Comparison of ENCODE assay signal across 8 mouse cellular contexts in genomic region chr11:102445264-102445890, GRCm38 (mm10). TPM values are rescaled to one million over a fixed set of nuclear protein-coding genes. Genes with fewer than 3 reads are reported as not detected.
DNase-seq lines count a peak whose midpoint lies in the region; ATAC-seq and TF ChIP-seq lines count a peak whose summit lies in the region.

No protein-coding gene starts in this region.

- 11% methylated on average over 10 of the region's 10 CpGs for WGBS in kidney, postnatal 0 days
- WGBS in heart, embryonic 14.5 days: 11% methylated on average over 10 of the region's 10 CpGs
- 17% methylated on average over 8 of the region's 10 CpGs for WGBS in limb, embryonic 14.5 days

- DNase-seq in kidney, postnatal 0 days (ENCODE audit: low spot score): peak; percentile 83
- no peak for DNase-seq in kidney, adult 9 months
- DNase-seq in cerebellum, adult 8-10 months: peak; percentile 40
- peak; percentile 61 for DNase-seq in limb, embryonic 14.5 days (ENCODE audit: low spot score)
- DNase-seq in retina, postnatal 1 day: peak; percentile 67
- no peak for DNase-seq in ovary, postnatal 14 days (ENCODE audit: low spot score)
- no peak for DNase-seq in frontal cortex, postnatal 25 days (ENCODE audit: low spot score in 2 of 2)

- peak overlapping the region; percentile 93; the same call in 1 of the 2 replicates for H3K4me3 ChIP-seq in kidney, postnatal 0 days (replicated peaks; ENCODE audit: low read depth, low read length)
- H3K4me3 ChIP-seq in heart, embryonic 14.5 days (ENCODE audit: control insufficient read depth in 1 of 2, insufficient read depth in 1 of 2, low read depth in 1 of 2, low read length in 2 of 2): peak overlapping the region; percentile 70 to 94; a peak in 3 of 4 replicates
- H3K4me3 ChIP-seq in limb, embryonic 14.5 days (replicated peaks; ENCODE audit: low read length): peak overlapping the region; percentile 85

- no peak for TF ChIP-seq CTCF in kidney, postnatal 0 days (IDR thresholded peaks at IDR 0.05; ENCODE audit: low read depth)

- no peak for TF ChIP-seq POLR2A in limb, embryonic 14.5 days (IDR thresholded peaks at IDR 0.05; ENCODE audit: borderline replicate concordance, extremely low read depth, insufficient read depth, insufficient read length)

- peak; percentile 34 for ATAC-seq in kidney, postnatal 0 days (replicated peaks; ENCODE audit: low FRiP score, low read depth)
- ATAC-seq in heart, embryonic 14.5 days (ENCODE audit: insufficient number of reproducible peaks, insufficient read depth, low FRiP score, low read depth): 0 out of 2 replicates have a peak, but pooled peaks have one; percentile 4
- ATAC-seq in limb, embryonic 14.5 days (ENCODE audit: low FRiP score, low read depth): peak; percentile 47

- H3K27me3 ChIP-seq in kidney, postnatal 0 days (ENCODE audit: insufficient read depth, low read length): no peaks in the 10 kb centered on the region
- H3K27me3 ChIP-seq in heart, embryonic 14.5 days (ENCODE audit: control insufficient read depth, insufficient read depth, low read length): no peaks in the 10 kb centered on the region
- peaks cover 9% of the 10 kb centered on the region; the same call in 1 of the 2 replicates for H3K27me3 ChIP-seq in limb, embryonic 14.5 days (ENCODE audit: control insufficient read depth, insufficient read depth, low read length)

- no peak overlapping the region; the same call in 1 of the 2 replicates for H3K9ac ChIP-seq in kidney, postnatal 0 days (ENCODE audit: low read depth, low read length)
- peak overlapping the region; percentile 88 for H3K9ac ChIP-seq in heart, embryonic 14.5 days (ENCODE audit: low read length)
- 0 out of 2 replicates have a peak overlapping the region, but pooled peaks have one; percentile 97 for H3K9ac ChIP-seq in limb, embryonic 14.5 days (ENCODE audit: low read depth, low read length, severe bottlenecking)

- peak overlapping the region; percentile 85 for H3K27ac ChIP-seq in kidney, postnatal 0 days
- peak overlapping the region; percentile 73 to 80 for H3K27ac ChIP-seq in heart, embryonic 14.5 days (replicated peaks in 1 of 2; ENCODE audit: control insufficient read depth in 1 of 2, insufficient read depth in 1 of 2, low read depth in 2 of 2, low read length in 2 of 2)
- H3K27ac ChIP-seq in limb, embryonic 14.5 days (replicated peaks; ENCODE audit: low read depth, low read length): peak overlapping the region; percentile 61

- H3K9me3 ChIP-seq in kidney, postnatal 0 days (replicated peaks; ENCODE audit: low read length): no peaks in the 10 kb centered on the region
- no peaks in the 10 kb centered on the region for H3K9me3 ChIP-seq in heart, embryonic 14.5 days (ENCODE audit: control insufficient read depth, low read length)
- no peaks in the 10 kb centered on the region for H3K9me3 ChIP-seq in limb, embryonic 14.5 days (ENCODE audit: control insufficient read depth, low read length)

- peaks cover 9% of the 10 kb centered on the region; the same call in 1 of the 2 replicates for H3K36me3 ChIP-seq in kidney, postnatal 0 days (ENCODE audit: insufficient read depth, low read length)
- H3K36me3 ChIP-seq in heart, embryonic 14.5 days (ENCODE audit: control insufficient read depth, insufficient read depth, low read length): peaks cover 27% of the 10 kb centered on the region
- H3K36me3 ChIP-seq in limb, embryonic 14.5 days (ENCODE audit: control insufficient read depth, insufficient read depth, low read length): peaks cover 36% of the 10 kb centered on the region

- H3K4me1 ChIP-seq in kidney, postnatal 0 days (replicated peaks; ENCODE audit: insufficient read depth, low read length): peaks cover 23% of the 10 kb centered on the region
- peaks cover 45 to 55% of the 10 kb centered on the region in 2 experiments for H3K4me1 ChIP-seq in heart, embryonic 14.5 days (ENCODE audit: control insufficient read depth in 2 of 2, insufficient read depth in 2 of 2, low read length in 2 of 2)
- peaks cover 26% of the 10 kb centered on the region for H3K4me1 ChIP-seq in limb, embryonic 14.5 days (ENCODE audit: control insufficient read depth, insufficient read depth, low read length)

- peak overlapping the region; percentile 94 for H3K4me2 ChIP-seq in kidney, postnatal 0 days (ENCODE audit: low read length)
- H3K4me2 ChIP-seq in heart, embryonic 14.5 days (ENCODE audit: low read length): peak overlapping the region; percentile 77
- H3K4me2 ChIP-seq in limb, embryonic 14.5 days (replicated peaks; ENCODE audit: low read depth, low read length, severe bottlenecking): peak overlapping the region; percentile 61

RNA-seq across cellular contexts. Expression of gene Fam171a2, which starts 2.1 kb away (rescaled TPM):
- polyA plus RNA-seq in kidney, postnatal 0 days (2015; fragmentation: Nextera tagmentation; extraction: Ambion mirVana): 5.9 and 6.4 TPM in 2 replicates
- 4.6 and 7.9 TPM in 2 replicates for polyA plus RNA-seq in heart, embryonic 14.5 days (2014; fragmentation: Nextera tagmentation; extraction: Ambion mirVana)
- 56.8 and 85.1 TPM in 2 replicates for polyA plus RNA-seq in limb, embryonic 14.5 days (2012; rRNA removed)
- polyA plus RNA-seq in limb, embryonic 14.5 days (2014; fragmentation: Nextera tagmentation; extraction: Ambion mirVana): 8.9 and 10.0 TPM in 2 replicates

RNA-seq across cellular contexts. Expression of gene Grn, which starts 15.3 kb away (rescaled TPM):
- 191 and 209 TPM in 2 replicates for polyA plus RNA-seq in kidney, postnatal 0 days (2015; fragmentation: Nextera tagmentation; extraction: Ambion mirVana)
- 182 and 190 TPM in 2 replicates for polyA plus RNA-seq in heart, embryonic 14.5 days (2014; fragmentation: Nextera tagmentation; extraction: Ambion mirVana)
- 120 and 135 TPM in 2 replicates for polyA plus RNA-seq in limb, embryonic 14.5 days (2012; rRNA removed)
- polyA plus RNA-seq in limb, embryonic 14.5 days (2014; fragmentation: Nextera tagmentation; extraction: Ambion mirVana): 118 and 133 TPM in 2 replicates

RNA-seq across cellular contexts. Expression of gene Itga2b, which starts 24.5 kb away (rescaled TPM):
- 12.1 and 12.9 TPM in 2 replicates for polyA plus RNA-seq in kidney, postnatal 0 days (2015; fragmentation: Nextera tagmentation; extraction: Ambion mirVana)
- 6.7 and 6.8 TPM in 2 replicates for polyA plus RNA-seq in heart, embryonic 14.5 days (2014; fragmentation: Nextera tagmentation; extraction: Ambion mirVana)
- polyA plus RNA-seq in limb, embryonic 14.5 days (2012; rRNA removed): 7.0 and 7.3 TPM in 2 replicates
- 3.5 and 5.0 TPM in 2 replicates for polyA plus RNA-seq in limb, embryonic 14.5 days (2014; fragmentation: Nextera tagmentation; extraction: Ambion mirVana)

RNA-seq across cellular contexts. Expression of gene Slc25a39, which starts 37.6 kb away (rescaled TPM):
- 352 and 383 TPM in 2 replicates for polyA plus RNA-seq in kidney, postnatal 0 days (2015; fragmentation: Nextera tagmentation; extraction: Ambion mirVana)
- 266 and 295 TPM in 2 replicates for polyA plus RNA-seq in heart, embryonic 14.5 days (2014; fragmentation: Nextera tagmentation; extraction: Ambion mirVana)
- 120 and 181 TPM in 2 replicates for polyA plus RNA-seq in limb, embryonic 14.5 days (2012; rRNA removed)
- 179 and 195 TPM in 2 replicates for polyA plus RNA-seq in limb, embryonic 14.5 days (2014; fragmentation: Nextera tagmentation; extraction: Ambion mirVana)

RNA-seq across cellular contexts. Expression of gene Rundc3a, which starts 52.2 kb away (rescaled TPM):
- polyA plus RNA-seq in kidney, postnatal 0 days (2015; fragmentation: Nextera tagmentation; extraction: Ambion mirVana): 7.0 and 9.2 TPM in 2 replicates
- 0.81 and 1.2 TPM in 2 replicates for polyA plus RNA-seq in heart, embryonic 14.5 days (2014; fragmentation: Nextera tagmentation; extraction: Ambion mirVana)
- 2.9 and 3.2 TPM in 2 replicates for polyA plus RNA-seq in limb, embryonic 14.5 days (2012; rRNA removed)
- polyA plus RNA-seq in limb, embryonic 14.5 days (2014; fragmentation: Nextera tagmentation; extraction: Ambion mirVana): 1.0 and 1.1 TPM in 2 replicates

Comparison
In these comparisons a context has a peak if more than half of its experiments do, and no peak if none do; other contexts are left out.
1. DNase-seq: peak in kidney, postnatal 0 days (single experiment), cerebellum, adult 8-10 months (single experiment), limb, embryonic 14.5 days (single experiment) and retina, postnatal 1 day (single experiment); none in kidney, adult 9 months (single experiment), ovary, postnatal 14 days (single experiment) and frontal cortex, postnatal 25 days (0 of 2).
2. Peak in every context shown above with its lines, with median percentiles within 50 percentile points of each other: ATAC-seq, H3K27ac ChIP-seq, H3K4me2 ChIP-seq and H3K4me3 ChIP-seq.